Mouse (Mus musculus): ENCODE results near the gene Msn. TPM values are rescaled to one million over a fixed set of nuclear protein-coding genes. Genes with fewer than 3 reads are reported as not detected.

The Msn gene
- total and polyA plus RNA-seq, 3 experiments = 15.5 to 132 (median 88.1) TPM

- TF ChIP-seq MAX (IDR thresholded peaks at IDR 0.05; ENCODE audit: low read length) = no peak
- no peak for TF ChIP-seq NRF1 (IDR thresholded peaks at IDR 0.05; ENCODE audit: insufficient read depth, low read depth, low read length, poor library complexity, severe bottlenecking)
- TF ChIP-seq MYC (IDR thresholded peaks at IDR 0.05; ENCODE audit: low read depth, low read length) = no peak
- no peak for TF ChIP-seq ZNF384 (IDR thresholded peaks at IDR 0.05; ENCODE audit: low read depth, low read length)
Measured at GRCm38 (mm10) chrX:96107427-96108291, 11.8 kb downstream of the Msn start (continued).

DNA sequence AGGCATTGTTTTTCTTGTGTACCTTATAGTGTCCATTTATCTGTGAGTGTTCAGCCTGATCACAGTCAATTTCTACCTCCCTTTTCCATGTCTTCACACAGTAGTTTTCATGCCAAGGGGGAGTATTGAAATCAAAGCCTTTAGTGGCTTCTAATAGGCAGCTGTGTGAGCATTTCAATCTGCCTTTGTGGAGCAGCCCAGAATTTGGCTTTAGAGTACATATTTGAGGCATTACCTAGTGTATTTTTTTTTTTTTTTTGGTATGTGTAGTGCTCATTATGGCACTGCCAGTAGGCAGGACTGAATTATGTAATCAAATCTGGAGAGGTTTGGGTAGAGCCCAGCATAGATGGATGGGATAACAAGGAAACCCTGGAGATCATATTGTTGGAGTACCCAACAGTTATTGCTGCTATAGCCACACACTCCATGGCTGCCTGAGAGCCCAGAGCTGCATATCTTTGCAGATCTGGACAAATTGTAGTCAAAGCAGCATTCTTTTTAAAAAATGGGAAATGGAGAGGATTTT, 17.3 kb downstream of the Msn start:
- Histone ChIP-seq H3K4me3 (ENCODE audit: control insufficient read depth in 1 of 2, insufficient read depth in 1 of 2, low read depth in 2 of 2, low read length in 2 of 2) (no peak overlapping the region), H3K9me3 (replicated peaks; ENCODE audit: insufficient read depth, low read length) (no peaks in the 10 kb centered on the region), H3K9ac (ENCODE audit: control insufficient read depth, low read depth, low read length, poor library complexity, severe bottlenecking) (no peak overlapping the region), H3K27ac (ENCODE audit: control insufficient read depth, low read depth, low read length) (no peak overlapping the region), H3K36me3 (ENCODE audit: control insufficient read depth in 1 of 2, insufficient read depth in 2 of 2, low read length in 2 of 2) (peaks cover 0 to 8% of the 10 kb centered on the region in 2 experiments; a peak in 3 of 4 replicates), H3K79me2 (ENCODE audit: control insufficient read depth, insufficient read depth, low read length, poor library complexity) (peaks cover 4% of the 10 kb centered on the region; the same call in 1 of the 2 replicates), H3K27me3 (ENCODE audit: control insufficient read depth in 1 of 2, insufficient read depth in 2 of 2, low read length in 2 of 2) (no peaks in the 10 kb centered on the region), H3K4me1 (ENCODE audit: control insufficient read depth in 1 of 2, insufficient read depth in 2 of 2, low read length in 2 of 2) (no peaks in the 10 kb centered on the region; a peak in 2 of 4 replicates)
- no peak for DNase-seq (ENCODE audit: low read depth, low spot score)
- no peak for TF ChIP-seq UBTF (IDR thresholded peaks at IDR 0.05; ENCODE audit: borderline replicate concordance, insufficient read depth, low read depth, low read length)
- no peak for TF ChIP-seq GABPA (IDR thresholded peaks at IDR 0.05; ENCODE audit: low read depth, low read length)
- TF ChIP-seq CTCF (IDR thresholded peaks at IDR 0.05 in 2 of 3, conservative IDR thresholded peaks at IDR 0.05 in 1 of 3; ENCODE audit: control insufficient read depth in 1 of 3, insufficient read depth in 1 of 3, low read depth in 2 of 3, low read length in 3 of 3, poor library complexity in 1 of 3, severe bottlenecking in 1 of 3) = no peak
- TF ChIP-seq NRF1 (IDR thresholded peaks at IDR 0.05; ENCODE audit: insufficient read depth, low read depth, low read length, poor library complexity, severe bottlenecking) = no peak
- no peak for TF ChIP-seq ZNF384 (IDR thresholded peaks at IDR 0.05; ENCODE audit: low read depth, low read length)
- TF ChIP-seq POLR2AphosphoS5 (IDR thresholded peaks at IDR 0.05; ENCODE audit: borderline replicate concordance, low read depth, low read length) = no peak
- no peak for TF ChIP-seq ZC3H11A (IDR thresholded peaks at IDR 0.05; ENCODE audit: low read depth, low read length)
- TF ChIP-seq ZKSCAN1 (IDR thresholded peaks at IDR 0.05; ENCODE audit: low read depth, low read length) = no peak
- TF ChIP-seq MEF2A (IDR thresholded peaks at IDR 0.05; ENCODE audit: extremely low read depth, insufficient replicate concordance, low read depth, low read length, poor library complexity, severe bottlenecking) = no peak
- TF ChIP-seq USF1 (IDR thresholded peaks at IDR 0.05; ENCODE audit: low read depth, low read length) = no peak
- TF ChIP-seq POLR2A (IDR thresholded peaks at IDR 0.05; ENCODE audit: control insufficient read depth in 1 of 2, insufficient read depth in 1 of 2, low read depth in 1 of 2, low read length in 2 of 2, poor library complexity in 1 of 2) = no peak
- TF ChIP-seq MAFK (IDR thresholded peaks at IDR 0.05; ENCODE audit: borderline replicate concordance, low read depth, low read length) = no peak

- H3K4me1 ChIP-seq (ENCODE audit: control insufficient read depth in 1 of 2, insufficient read depth in 2 of 2, low read length in 2 of 2) = peaks cover 0 to 3% of the 10 kb centered on the region in 2 experiments; a peak in 2 of 4 replicates
- TF ChIP-seq TBP (IDR thresholded peaks at IDR 0.05; ENCODE audit: low read depth, low read length) (no peak), CHD1 (IDR thresholded peaks at IDR 0.05; ENCODE audit: low read depth, low read length) (no peak), UBTF (IDR thresholded peaks at IDR 0.05; ENCODE audit: borderline replicate concordance, insufficient read depth, low read depth, low read length) (no peak), ZKSCAN1 (IDR thresholded peaks at IDR 0.05; ENCODE audit: low read depth, low read length) (no peak), TCF12 (IDR thresholded peaks at IDR 0.05; ENCODE audit: low read depth, low read length) (no peak), MEF2A (IDR thresholded peaks at IDR 0.05; ENCODE audit: extremely low read depth, insufficient replicate concordance, low read depth, low read length, poor library complexity, severe bottlenecking) (no peak), NRF1 (IDR thresholded peaks at IDR 0.05; ENCODE audit: insufficient read depth, low read depth, low read length, poor library complexity, severe bottlenecking) (no peak), MAZ (IDR thresholded peaks at IDR 0.05; ENCODE audit: low read depth, low read length) (no peak), CHD2 (IDR thresholded peaks at IDR 0.05; ENCODE audit: low read length) (no peak), HCFC1 (IDR thresholded peaks at IDR 0.05; ENCODE audit: low read depth, low read length) (no peak), ZMIZ1 (IDR thresholded peaks at IDR 0.05; ENCODE audit: low read depth, low read length) (no peak), E2F4 (IDR thresholded peaks at IDR 0.05; ENCODE audit: borderline replicate concordance, low read depth, low read length) (no peak), SIN3A (IDR thresholded peaks at IDR 0.05; ENCODE audit: low read length) (no peak)
- H3K9ac ChIP-seq (ENCODE audit: control insufficient read depth, low read depth, low read length, poor library complexity, severe bottlenecking) = no peak overlapping the region
- no peak overlapping the region for H3K4me3 ChIP-seq (ENCODE audit: control insufficient read depth in 1 of 2, insufficient read depth in 1 of 2, low read depth in 2 of 2, low read length in 2 of 2)
- H3K27ac ChIP-seq (ENCODE audit: control insufficient read depth, low read depth, low read length) = no peak overlapping the region
- H3K36me3 ChIP-seq (ENCODE audit: control insufficient read depth in 1 of 2, insufficient read depth in 2 of 2, low read length in 2 of 2) = peaks cover 0 to 22% of the 10 kb centered on the region in 2 experiments; a peak in 3 of 4 replicates
- H3K27me3 ChIP-seq (ENCODE audit: control insufficient read depth in 1 of 2, insufficient read depth in 2 of 2, low read length in 2 of 2) = no peaks in the 10 kb centered on the region
- no peaks in the 10 kb centered on the region for H3K9me3 ChIP-seq (replicated peaks; ENCODE audit: insufficient read depth, low read length)
- no peak for DNase-seq (ENCODE audit: low read depth, low spot score)
- peaks cover 7% of the 10 kb centered on the region for H3K79me2 ChIP-seq (ENCODE audit: control insufficient read depth, insufficient read depth, low read length, poor library complexity)
Measured at GRCm38 (mm10) chrX:96115501-96115900, 19.7 kb downstream of the Msn start.

Measured in MEL (cell line).